Mouse (Mus musculus) embryonic fibroblast, embryonic 13.5 days (primary cell): ENCODE results near the gene Dagla.

Experiments used
- CTCF ChIP-seq: IDR thresholded peaks from 2 replicates; pipeline ENCODE4 v1.5.1; 2011; ENCODE audit warnings: mild to moderate bottlenecking, control low read depth, low read length, moderate library complexity, borderline replicate concordance; ENCODE audit not compliant: insufficient read depth
- POLR2A ChIP-seq: IDR thresholded peaks from 2 replicates; pipeline ENCODE4 v1.6.1; 2011; ENCODE audit warnings: low read depth, mild to moderate bottlenecking, control low read depth, low read length, moderate library complexity

- TF ChIP-seq POLR2A (no peak), CTCF (no peak)
Measured at GRCm38 (mm10) chr19:10290153-10290945, 14.3 kb downstream of the Dagla start.
